Mouse (Mus musculus) heart, embryonic 11.5 days (tissue): Measurements from ENCODE around the gene Ccndbp1. TPM values are rescaled to one million over a fixed set of nuclear protein-coding genes. Genes with fewer than 3 reads are reported as not detected.

Experiments used
- ATAC-seq: fragments of 200-750 bp; cut with Nextera tagmentation; replicated peaks from 2 replicates; pipeline ENCODE4 v1.8.0; 2017; ENCODE audit warnings: moderate library complexity; ENCODE audit not compliant: insufficient number of reproducible peaks, low FRiP score, low TSS enrichment
- H3K27ac ChIP-seq: fragments of 300-500 bp; sonication (generic); 2 replicates; pipeline ENCODE4 v1.5.1; 2014; ENCODE audit warnings: mild to moderate bottlenecking, low read depth, low read length
- H3K27me3 ChIP-seq: fragments of 300-500 bp; sonication (generic); 2 replicates; pipeline ENCODE4 v1.6.1; 2014; ENCODE audit warnings: mild to moderate bottlenecking, low read length, mixed read lengths; ENCODE audit not compliant: control insufficient read depth, insufficient read depth
- H3K36me3 ChIP-seq: fragments of 300-500 bp; sonication (generic); 2 replicates; pipeline ENCODE4 v1.6.1; 2014; ENCODE audit warnings: mild to moderate bottlenecking, low read length, moderate library complexity, mixed read lengths; ENCODE audit not compliant: control insufficient read depth, insufficient read depth
- H3K4me1 ChIP-seq: fragments of 300-500 bp; sonication (generic); 2 replicates; pipeline ENCODE4 v1.6.1; 2014; ENCODE audit warnings: low read length; ENCODE audit not compliant: control insufficient read depth, insufficient read depth
- H3K4me2 ChIP-seq: fragments of 300-500 bp; sonication (generic); 2 replicates; pipeline ENCODE4 v1.6.1; 2014; ENCODE audit warnings: mild to moderate bottlenecking, moderate library complexity
- H3K4me3 ChIP-seq: fragments of 300-500 bp; sonication (generic); 2 replicates; pipeline ENCODE4 v1.5.1; 2014; ENCODE audit warnings: low read depth, low read length
- H3K9ac ChIP-seq: fragments of 300-500 bp; sonication (generic); 2 replicates; pipeline ENCODE4 v1.6.1; 2014; ENCODE audit warnings: mild to moderate bottlenecking, low read depth, low read length, moderate library complexity
- H3K9me3 ChIP-seq: fragments of 300-500 bp; sonication (generic); replicated peaks from 2 replicates; pipeline ENCODE4 v1.6.1; 2016; ENCODE audit warnings: low read length; ENCODE audit not compliant: control insufficient read depth
- WGBS: fragments of 180-500 bp; shearing (Covaris S2); extraction: QIAGEN DNeasy Blood & Tissue Kit; methylation state at CpG from one replicate; pipeline ENCODE4 v1.1.7; 2014; ENCODE audit not compliant: insufficient replicate concordance; 5-methylcytosine and 5-hydroxymethylcytosine counted together
- polyA plus RNA-seq: library from polyadenylated mRNA; unstranded; fragments of >200 nt; fragmentation: Nextera tagmentation; extraction: Ambion mirVana; gene quantifications from 2 replicates; pipeline ENCODE4 v1.2.1, GENCODE M21; 2014

The Ccndbp1 gene
- 36.0 and 37.6 TPM in 2 replicates for polyA plus RNA-seq

GRCm38 (mm10) chr2:121007925-121008663, at the start of gene Ccndbp1:
Ccndbp1 (plus strand) TSS chr2:121008403.
- H3K9me3 ChIP-seq = no peaks in the 10 kb centered on the region
- 2% methylated on average over 34 of the region's 34 CpGs for WGBS
- no peaks in the 10 kb centered on the region for H3K27me3 ChIP-seq
- peak within 1 kb of the TSS; percentile 74 for H3K9ac ChIP-seq
- H3K36me3 ChIP-seq = no peaks in the 10 kb centered on the region; the same call in 1 of the 2 replicates
- ATAC-seq = peak; percentile 95
- H3K4me2 ChIP-seq = peak within 1 kb of the TSS; percentile 85
- H3K4me1 ChIP-seq = peaks cover 7% of the 10 kb centered on the region
- peak within 1 kb of the TSS; percentile 79 for H3K4me3 ChIP-seq
- no peak within 1 kb of the TSS for H3K27ac ChIP-seq

GRCm38 (mm10) chr2:120959363-120959762, 48.8 kb upstream of the Ccndbp1 start:
- Histone ChIP-seq H3K4me1 (no peaks in the 10 kb centered on the region), H3K4me2 (no peak overlapping the region), H3K4me3 (no peak overlapping the region), H3K27me3 (no peaks in the 10 kb centered on the region), H3K9me3 (no peaks in the 10 kb centered on the region), H3K36me3 (no peaks in the 10 kb centered on the region), H3K9ac (no peak overlapping the region), H3K27ac (no peak overlapping the region)
- ATAC-seq = no peak
- WGBS = 95% methylated on average over 2 of the region's 2 CpGs

- H3K4me2 ChIP-seq = no peak overlapping the region
- H3K4me3 ChIP-seq = no peak overlapping the region
- H3K27ac ChIP-seq = no peak overlapping the region
- 87% methylated on average over 5 of the region's 5 CpGs for WGBS
- no peaks in the 10 kb centered on the region for H3K4me1 ChIP-seq
- ATAC-seq = no peak
- H3K9ac ChIP-seq = no peak overlapping the region
- no peaks in the 10 kb centered on the region for H3K27me3 ChIP-seq
- no peaks in the 10 kb centered on the region for H3K36me3 ChIP-seq
- H3K9me3 ChIP-seq = no peaks in the 10 kb centered on the region
Observed at GRCm38 (mm10) chr2:120959827-120960226, 48.4 kb upstream of the Ccndbp1 start.

- Histone ChIP-seq H3K4me1 (no peaks in the 10 kb centered on the region), H3K4me2 (no peak overlapping the region), H3K9me3 (no peaks in the 10 kb centered on the region), H3K36me3 (no peaks in the 10 kb centered on the region), H3K27ac (no peak overlapping the region), H3K4me3 (no peak overlapping the region), H3K27me3 (no peaks in the 10 kb centered on the region), H3K9ac (no peak overlapping the region)
- 95% methylated on average over 1 of the region's 1 CpGs for WGBS
- ATAC-seq = no peak
Observed at GRCm38 (mm10) chr2:120960261-120960660, 47.9 kb upstream of the Ccndbp1 start.

- Histone ChIP-seq H3K9ac (no peak overlapping the region), H3K27me3 (no peaks in the 10 kb centered on the region), H3K4me1 (no peaks in the 10 kb centered on the region), H3K4me2 (no peak overlapping the region), H3K27ac (no peak overlapping the region), H3K36me3 (no peaks in the 10 kb centered on the region), H3K4me3 (no peak overlapping the region), H3K9me3 (no peaks in the 10 kb centered on the region)
- no peak for ATAC-seq
- 93% methylated on average over 7 of the region's 7 CpGs for WGBS
Observed at GRCm38 (mm10) chr2:120963110-120963509, 45.1 kb upstream of the Ccndbp1 start.

- ATAC-seq = no peak
- H3K4me1 ChIP-seq = peaks cover 6% of the 10 kb centered on the region; the same call in 1 of the 2 replicates
- H3K9ac ChIP-seq = no peak overlapping the region
- no peaks in the 10 kb centered on the region for H3K27me3 ChIP-seq
- WGBS = 92% methylated on average over 3 of the region's 3 CpGs
- H3K36me3 ChIP-seq = no peaks in the 10 kb centered on the region
- no peak overlapping the region for H3K27ac ChIP-seq
- no peak overlapping the region for H3K4me2 ChIP-seq
- H3K4me3 ChIP-seq = no peak overlapping the region
- no peaks in the 10 kb centered on the region for H3K9me3 ChIP-seq
Observed at GRCm38 (mm10) chr2:120965486-120965885, 42.7 kb upstream of the Ccndbp1 start.

GRCm38 (mm10) chr2:120970045-120970539, 38.1 kb upstream of the Ccndbp1 start:
- WGBS = under 1% methylated on average over 23 of the region's 23 CpGs
- no peak for ATAC-seq
- Histone ChIP-seq H3K4me3 (peak overlapping the region; percentile 91), H3K9me3 (no peaks in the 10 kb centered on the region), H3K36me3 (no peaks in the 10 kb centered on the region), H3K9ac (peak overlapping the region; percentile 86), H3K27ac (peak overlapping the region; percentile 74), H3K4me1 (peaks cover 6% of the 10 kb centered on the region; the same call in 1 of the 2 replicates), H3K4me2 (peak overlapping the region; percentile 81), H3K27me3 (no peaks in the 10 kb centered on the region)

- Histone ChIP-seq H3K4me2 (peak within 1 kb of the TSS; percentile 81), H3K27me3 (no peaks in the 10 kb centered on the region), H3K9ac (peak within 1 kb of the TSS; percentile 86), H3K4me1 (peaks cover 6% of the 10 kb centered on the region; the same call in 1 of the 2 replicates), H3K4me3 (peak within 1 kb of the TSS; percentile 91), H3K9me3 (no peaks in the 10 kb centered on the region), H3K27ac (peak within 1 kb of the TSS; percentile 74), H3K36me3 (no peaks in the 10 kb centered on the region)
- peak; percentile 86 for ATAC-seq
- under 1% methylated on average over 39 of the region's 39 CpGs for WGBS
Observed at GRCm38 (mm10) chr2:120970559-120971080, 37.6 kb upstream of the Ccndbp1 start, which contains the start of gene Ubr1. Ubr1 (minus strand) TSS chr2:120970715.
